Mouse (Mus musculus) heart, embryonic 16.5 days (tissue): ENCODE measurements around the gene Ppp4r4. TPM values are rescaled to one million over a fixed set of nuclear protein-coding genes. Genes with fewer than 3 reads are reported as not detected.

Experiments used
- ATAC-seq: fragments of 200-750 bp; cut with Nextera tagmentation; replicated peaks from 2 replicates; pipeline ENCODE4 v1.8.0; 2017; ENCODE audit warnings: moderate number of reproducible peaks; ENCODE audit not compliant: insufficient read depth, low FRiP score; ENCODE audit errors: extremely low read depth
- H3K27ac ChIP-seq: fragments of 300-500 bp; sonication (generic); 2 replicates; pipeline ENCODE4 v1.5.1; 2014; ENCODE audit warnings: mild to moderate bottlenecking, low read length, control low read depth, moderate library complexity
- H3K27me3 ChIP-seq: fragments of 300-500 bp; sonication (generic); 2 replicates; pipeline ENCODE4 v1.6.1; 2014; ENCODE audit warnings: low read length, mixed read lengths; ENCODE audit not compliant: control insufficient read depth, insufficient read depth
- H3K36me3 ChIP-seq: fragments of 300-500 bp; sonication (generic); 2 replicates; pipeline ENCODE4 v1.6.1; 2014; ENCODE audit not compliant: control insufficient read depth, insufficient read depth
- H3K4me1 ChIP-seq: fragments of 300-500 bp; sonication (generic); 2 replicates; pipeline ENCODE4 v1.6.1; 2014; ENCODE audit warnings: low read length, mixed read lengths; ENCODE audit not compliant: control insufficient read depth, insufficient read depth
- H3K4me2 ChIP-seq: fragments of 300-500 bp; sonication (generic); 2 replicates; pipeline ENCODE4 v1.6.1; 2014; ENCODE audit warnings: low read depth, mild to moderate bottlenecking, control low read depth, low read length
- H3K4me3 ChIP-seq: fragments of 300-500 bp; sonication (generic); 2 replicates; pipeline ENCODE4 v1.5.1; 2014; ENCODE audit warnings: mild to moderate bottlenecking, control low read depth, low read length
- H3K9ac ChIP-seq: fragments of 300-500 bp; sonication (generic); 2 replicates; pipeline ENCODE4 v1.6.1; 2014; ENCODE audit warnings: low read length, control low read depth
- H3K9me3 ChIP-seq: fragments of 300-500 bp; sonication (generic); replicated peaks from 2 replicates; pipeline ENCODE4 v1.6.1; 2016; ENCODE audit warnings: low read length; ENCODE audit not compliant: control insufficient read depth
- WGBS: fragments of 180-500 bp; shearing (Covaris S2); extraction: QIAGEN DNeasy Blood & Tissue Kit; methylation state at CpG from one replicate; pipeline ENCODE4 v1.1.7; 2014; 5-methylcytosine and 5-hydroxymethylcytosine counted together
- polyA plus RNA-seq: library from polyadenylated mRNA; unstranded; fragments of >200 nt; fragmentation: Nextera tagmentation; extraction: Ambion mirVana; gene quantifications from 2 replicates; pipeline ENCODE4 v1.2.1, GENCODE M21; 2015

The Ppp4r4 gene
- polyA plus RNA-seq, 1 experiment from 2014 or later = 0.17 TPM

- H3K36me3 ChIP-seq = no peaks in the 10 kb centered on the region
- 0% methylated on average over 2 of the region's 2 CpGs for WGBS
- H3K9me3 ChIP-seq = no peaks in the 10 kb centered on the region
- no peak overlapping the region for H3K4me2 ChIP-seq
- no peaks in the 10 kb centered on the region for H3K27me3 ChIP-seq
- H3K27ac ChIP-seq = no peak overlapping the region
- ATAC-seq = no peak
- no peaks in the 10 kb centered on the region for H3K4me1 ChIP-seq
- no peak overlapping the region for H3K9ac ChIP-seq
- H3K4me3 ChIP-seq = no peak overlapping the region
These were observed 111.3 kb downstream of the Ppp4r4 start for GRCm38 (mm10) chr12:103643336-103643735.

- Histone ChIP-seq H3K9me3 (no peaks in the 10 kb centered on the region), H3K4me2 (no peak overlapping the region), H3K9ac (no peak overlapping the region), H3K36me3 (no peaks in the 10 kb centered on the region), H3K4me1 (no peaks in the 10 kb centered on the region), H3K4me3 (no peak overlapping the region), H3K27me3 (no peaks in the 10 kb centered on the region), H3K27ac (no peak overlapping the region)
- 74% methylated on average over 3 of the region's 3 CpGs for WGBS
- ATAC-seq = no peak
These were observed 111.7 kb downstream of the Ppp4r4 start for GRCm38 (mm10) chr12:103643818-103644217.

GRCm38 (mm10) chr12:103644601-103645000 is 112.5 kb downstream of the Ppp4r4 start:
- Histone ChIP-seq H3K4me3 (no peak overlapping the region), H3K36me3 (no peaks in the 10 kb centered on the region), H3K9ac (no peak overlapping the region), H3K27me3 (no peaks in the 10 kb centered on the region), H3K9me3 (no peaks in the 10 kb centered on the region), H3K4me1 (no peaks in the 10 kb centered on the region), H3K4me2 (no peak overlapping the region), H3K27ac (no peak overlapping the region)
- no peak for ATAC-seq
- 30% methylated on average over 5 of the region's 5 CpGs for WGBS

GRCm38 (mm10) chr12:103646314-103646713 is 114.2 kb downstream of the Ppp4r4 start:
- ATAC-seq = no peak
- H3K27ac ChIP-seq = no peak overlapping the region
- no peak overlapping the region for H3K4me2 ChIP-seq
- H3K4me3 ChIP-seq = no peak overlapping the region
- no peaks in the 10 kb centered on the region for H3K9me3 ChIP-seq
- no peak overlapping the region for H3K9ac ChIP-seq
- 72% methylated on average over 2 of the region's 2 CpGs for WGBS
- H3K4me1 ChIP-seq = no peaks in the 10 kb centered on the region
- no peaks in the 10 kb centered on the region for H3K27me3 ChIP-seq
- H3K36me3 ChIP-seq = no peaks in the 10 kb centered on the region

GRCm38 (mm10) chr12:103653836-103654235 is 121.8 kb downstream of the Ppp4r4 start:
- no peaks in the 10 kb centered on the region for H3K9me3 ChIP-seq
- no peaks in the 10 kb centered on the region for H3K36me3 ChIP-seq
- no peak overlapping the region for H3K27ac ChIP-seq
- H3K4me3 ChIP-seq = no peak overlapping the region
- H3K4me2 ChIP-seq = no peak overlapping the region
- WGBS = 87% methylated on average over 2 of the region's 2 CpGs
- no peaks in the 10 kb centered on the region for H3K4me1 ChIP-seq
- H3K9ac ChIP-seq = no peak overlapping the region
- no peak for ATAC-seq
- H3K27me3 ChIP-seq = no peaks in the 10 kb centered on the region

GRCm38 (mm10) chr12:103655123-103656044 is 123.3 kb downstream of the Ppp4r4 start:
- Histone ChIP-seq H3K4me2 (no peak overlapping the region), H3K9me3 (no peaks in the 10 kb centered on the region), H3K36me3 (no peaks in the 10 kb centered on the region), H3K4me1 (no peaks in the 10 kb centered on the region), H3K27me3 (no peaks in the 10 kb centered on the region), H3K27ac (no peak overlapping the region), H3K4me3 (no peak overlapping the region), H3K9ac (no peak overlapping the region)
- 69% methylated on average over 7 of the region's 7 CpGs for WGBS
- no peak; the same call in 1 of the 2 replicates for ATAC-seq

GRCm38 (mm10) chr12:103656848-103657626 is 125.0 kb downstream of the Ppp4r4 start, which contains the start of gene Serpina6:
Serpina6 (minus strand) TSS chr12:103657212.
- ATAC-seq = no peak
- H3K9ac ChIP-seq = no peak within 1 kb of the TSS
- H3K4me2 ChIP-seq = no peak within 1 kb of the TSS
- H3K9me3 ChIP-seq = no peaks in the 10 kb centered on the region
- H3K4me3 ChIP-seq = no peak within 1 kb of the TSS
- no peak within 1 kb of the TSS for H3K27ac ChIP-seq
- WGBS = 67% methylated on average over 9 of the region's 9 CpGs
- no peaks in the 10 kb centered on the region for H3K4me1 ChIP-seq
- H3K36me3 ChIP-seq = no peaks in the 10 kb centered on the region
- no peaks in the 10 kb centered on the region for H3K27me3 ChIP-seq

GRCm38 (mm10) chr12:103657991-103658390 is 125.9 kb downstream of the Ppp4r4 start:
- H3K4me1 ChIP-seq = no peaks in the 10 kb centered on the region
- no peaks in the 10 kb centered on the region for H3K27me3 ChIP-seq
- H3K9ac ChIP-seq = no peak overlapping the region
- no peaks in the 10 kb centered on the region for H3K36me3 ChIP-seq
- no peaks in the 10 kb centered on the region for H3K9me3 ChIP-seq
- 73% methylated on average over 10 of the region's 10 CpGs for WGBS
- no peak overlapping the region for H3K27ac ChIP-seq
- no peak overlapping the region for H3K4me2 ChIP-seq
- no peak overlapping the region for H3K4me3 ChIP-seq
- ATAC-seq = no peak

GRCm38 (mm10) chr12:103659171-103659570 is 127.1 kb downstream of the Ppp4r4 start:
- no peak overlapping the region for H3K27ac ChIP-seq
- no peaks in the 10 kb centered on the region for H3K9me3 ChIP-seq
- no peak overlapping the region for H3K4me2 ChIP-seq
- no peaks in the 10 kb centered on the region for H3K4me1 ChIP-seq
- 75% methylated on average over 2 of the region's 2 CpGs for WGBS
- H3K4me3 ChIP-seq = no peak overlapping the region
- H3K36me3 ChIP-seq = no peaks in the 10 kb centered on the region
- no peaks in the 10 kb centered on the region for H3K27me3 ChIP-seq
- no peak for ATAC-seq
- no peak overlapping the region for H3K9ac ChIP-seq
